Mouse (Mus musculus): ENCODE measurements around the gene B4galt3.

B4galt3 gene

GRCm38 (mm10) chr1:171263666-171264461 lies 6.3 kb upstream of the B4galt3 start:
- no peak for DNase-seq (ENCODE audit: low spot score)

- DNase-seq (ENCODE audit: low spot score): no peak
Measured at GRCm38 (mm10) chr1:171265971-171266744, 4.0 kb upstream of the B4galt3 start.

- DNase-seq (ENCODE audit: low spot score): no peak
Measured at GRCm38 (mm10) chr1:171268341-171268740, 1.8 kb upstream of the B4galt3 start.

- no peak for DNase-seq (ENCODE audit: low spot score)
Measured at GRCm38 (mm10) chr1:171270573-171270900, 409 bp downstream of the B4galt3 start.

GRCm38 (mm10) chr1:171271196-171271595 lies 1.1 kb downstream of the B4galt3 start:
- DNase-seq (ENCODE audit: low spot score): no peak

GRCm38 (mm10) chr1:171271622-171272021 lies 1.5 kb downstream of the B4galt3 start:
- DNase-seq (ENCODE audit: low spot score): no peak

- no peak for DNase-seq (ENCODE audit: low spot score)
Measured at GRCm38 (mm10) chr1:171272086-171272485, 2.0 kb downstream of the B4galt3 start.

GRCm38 (mm10) chr1:171274171-171274570 lies 4.0 kb downstream of the B4galt3 start:
- DNase-seq (ENCODE audit: low spot score): no peak

GRCm38 (mm10) chr1:171275144-171275734 lies 5.1 kb downstream of the B4galt3 start:
- DNase-seq (ENCODE audit: low spot score): no peak

- no peak for DNase-seq (ENCODE audit: low spot score)
Measured at GRCm38 (mm10) chr1:171276110-171276748, 6.1 kb downstream of the B4galt3 start.

- no peak for DNase-seq (ENCODE audit: low spot score)
Measured at GRCm38 (mm10) chr1:171277736-171278135, 7.6 kb downstream of the B4galt3 start.

- no peak for DNase-seq (ENCODE audit: low spot score)
Measured at GRCm38 (mm10) chr1:171278436-171278835, 8.3 kb downstream of the B4galt3 start.

- DNase-seq (ENCODE audit: low spot score): no peak
Measured at GRCm38 (mm10) chr1:171279012-171279705, 9.0 kb downstream of the B4galt3 start.

- DNase-seq (ENCODE audit: low spot score): no peak
Measured at GRCm38 (mm10) chr1:171279721-171280120, 9.6 kb downstream of the B4galt3 start.

GRCm38 (mm10) chr1:171280250-171280915 lies 10.3 kb downstream of the B4galt3 start:
- no peak for DNase-seq (ENCODE audit: low spot score)

GRCm38 (mm10) chr1:171280916-171281527 lies 10.9 kb downstream of the B4galt3 start, which contains the start of gene Ppox:
TSS of gene Ppox (minus strand) at chr1:171281186.
- DNase-seq (ENCODE audit: low spot score): peak; percentile 74

GRCm38 (mm10) chr1:171281528-171281923 lies 11.4 kb downstream of the B4galt3 start:
- DNase-seq (ENCODE audit: low spot score): no peak

GRCm38 (mm10) chr1:171282086-171282805 lies 12.1 kb downstream of the B4galt3 start:
- no peak for DNase-seq (ENCODE audit: low spot score)

- no peak for DNase-seq (ENCODE audit: low spot score)
Measured at GRCm38 (mm10) chr1:171283188-171284160, 13.3 kb downstream of the B4galt3 start.

Data from ovary, postnatal 10 days (tissue).